Mouse (Mus musculus): ENCODE data around the gene Pex11b.
A peak's percentile ranks its signal among the peaks of the same experiment; 100 is the strongest.

The Pex11b gene

GRCm38 (mm10) chr3:96634928-96635879 lies at the start of gene Pex11b, which contains the start of gene Gm42957:
TSS of gene Pex11b (plus strand) at chr3:96635376.
TSS of gene Gm42957 (plus strand) at chr3:96635474.
- no peaks in the 10 kb centered on the region for H3K9me3 ChIP-seq (ENCODE audit: low read length)
- TF ChIP-seq POU5F1 (IDR thresholded peaks at IDR 0.05; ENCODE audit: borderline replicate concordance, low read length) = no peak
- no peak for TF ChIP-seq NANOG (IDR thresholded peaks at IDR 0.05; ENCODE audit: borderline replicate concordance, low read length)
- TF ChIP-seq CTCF (conservative IDR thresholded peaks at IDR 0.05; ENCODE audit: low read length) = no peak
- H3K4me1 ChIP-seq (replicated peaks; ENCODE audit: low read depth, low read length) = peaks cover 65% of the 10 kb centered on the region
- H3K4me3 ChIP-seq (replicated peaks; ENCODE audit: low read length) = peak within 1 kb of the TSS; percentile 93
- peaks cover 63% of the 10 kb centered on the region for H3K36me3 ChIP-seq (ENCODE audit: insufficient read depth, low read length)
- no peaks in the 10 kb centered on the region for H3K27me3 ChIP-seq (ENCODE audit: insufficient read depth, low read length)

GRCm38 (mm10) chr3:96590657-96591056 lies 44.5 kb upstream of the Pex11b start:
- Histone ChIP-seq H3K4me3 (replicated peaks; ENCODE audit: low read length) (no peak overlapping the region), H3K4me1 (replicated peaks; ENCODE audit: low read depth, low read length) (peaks cover 69% of the 10 kb centered on the region), H3K27me3 (ENCODE audit: insufficient read depth, low read length) (peaks cover 3% of the 10 kb centered on the region), H3K36me3 (ENCODE audit: insufficient read depth, low read length) (peaks cover 15% of the 10 kb centered on the region), H3K9me3 (ENCODE audit: low read length) (peaks cover 4% of the 10 kb centered on the region)
- TF ChIP-seq CTCF (conservative IDR thresholded peaks at IDR 0.05; ENCODE audit: low read length) = no peak
- no peak for TF ChIP-seq POU5F1 (IDR thresholded peaks at IDR 0.05; ENCODE audit: borderline replicate concordance, low read length)
- TF ChIP-seq NANOG (IDR thresholded peaks at IDR 0.05; ENCODE audit: borderline replicate concordance, low read length) = no peak

- Histone ChIP-seq H3K9me3 (ENCODE audit: low read length) (no peaks in the 10 kb centered on the region), H3K4me1 (replicated peaks; ENCODE audit: low read depth, low read length) (peaks cover 81% of the 10 kb centered on the region), H3K4me3 (replicated peaks; ENCODE audit: low read length) (peak overlapping the region; percentile 86), H3K27me3 (ENCODE audit: insufficient read depth, low read length) (peaks cover 30% of the 10 kb centered on the region), H3K36me3 (ENCODE audit: insufficient read depth, low read length) (peaks cover 8% of the 10 kb centered on the region)
- TF ChIP-seq POU5F1 (IDR thresholded peaks at IDR 0.05; ENCODE audit: borderline replicate concordance, low read length) (no peak), CTCF (conservative IDR thresholded peaks at IDR 0.05; ENCODE audit: low read length) (no peak), NANOG (IDR thresholded peaks at IDR 0.05; ENCODE audit: borderline replicate concordance, low read length) (no peak)
Observed at GRCm38 (mm10) chr3:96593374-96593773, 41.8 kb upstream of the Pex11b start.

GRCm38 (mm10) chr3:96593790-96594560 lies 41.2 kb upstream of the Pex11b start, which contains the start of gene Polr3gl:
TSS of gene Polr3gl (minus strand) at chr3:96594181.
- H3K27me3 ChIP-seq (ENCODE audit: insufficient read depth, low read length) = peaks cover 36% of the 10 kb centered on the region
- peak within 1 kb of the TSS; percentile 86 for H3K4me3 ChIP-seq (replicated peaks; ENCODE audit: low read length)
- peaks cover 8% of the 10 kb centered on the region for H3K36me3 ChIP-seq (ENCODE audit: insufficient read depth, low read length)
- H3K4me1 ChIP-seq (replicated peaks; ENCODE audit: low read depth, low read length) = peaks cover 82% of the 10 kb centered on the region
- TF ChIP-seq CTCF (conservative IDR thresholded peaks at IDR 0.05; ENCODE audit: low read length) (no peak), NANOG (IDR thresholded peaks at IDR 0.05; ENCODE audit: borderline replicate concordance, low read length) (no peak), POU5F1 (IDR thresholded peaks at IDR 0.05; ENCODE audit: borderline replicate concordance, low read length) (no peak)
- H3K9me3 ChIP-seq (ENCODE audit: low read length) = no peaks in the 10 kb centered on the region

GRCm38 (mm10) chr3:96594851-96595250 lies 40.3 kb upstream of the Pex11b start:
- Histone ChIP-seq H3K4me1 (replicated peaks; ENCODE audit: low read depth, low read length) (peaks cover 84% of the 10 kb centered on the region), H3K4me3 (replicated peaks; ENCODE audit: low read length) (no peak overlapping the region), H3K36me3 (ENCODE audit: insufficient read depth, low read length) (peaks cover 3% of the 10 kb centered on the region), H3K9me3 (ENCODE audit: low read length) (no peaks in the 10 kb centered on the region), H3K27me3 (ENCODE audit: insufficient read depth, low read length) (peaks cover 42% of the 10 kb centered on the region)
- TF ChIP-seq NANOG (IDR thresholded peaks at IDR 0.05; ENCODE audit: borderline replicate concordance, low read length) = no peak
- no peak for TF ChIP-seq POU5F1 (IDR thresholded peaks at IDR 0.05; ENCODE audit: borderline replicate concordance, low read length)
- no peak for TF ChIP-seq CTCF (conservative IDR thresholded peaks at IDR 0.05; ENCODE audit: low read length)

- Histone ChIP-seq H3K4me3 (replicated peaks; ENCODE audit: low read length) (peak overlapping the region; percentile 81), H3K4me1 (replicated peaks; ENCODE audit: low read depth, low read length) (peaks cover 86% of the 10 kb centered on the region), H3K27me3 (ENCODE audit: insufficient read depth, low read length) (peaks cover 42% of the 10 kb centered on the region), H3K36me3 (ENCODE audit: insufficient read depth, low read length) (no peaks in the 10 kb centered on the region), H3K9me3 (ENCODE audit: low read length) (no peaks in the 10 kb centered on the region)
- no peak for TF ChIP-seq NANOG (IDR thresholded peaks at IDR 0.05; ENCODE audit: borderline replicate concordance, low read length)
- TF ChIP-seq CTCF (conservative IDR thresholded peaks at IDR 0.05; ENCODE audit: low read length) = no peak
- no peak for TF ChIP-seq POU5F1 (IDR thresholded peaks at IDR 0.05; ENCODE audit: borderline replicate concordance, low read length)
Observed at GRCm38 (mm10) chr3:96595661-96596060, 39.5 kb upstream of the Pex11b start.

- Histone ChIP-seq H3K27me3 (ENCODE audit: insufficient read depth, low read length) (peaks cover 42% of the 10 kb centered on the region), H3K4me1 (replicated peaks; ENCODE audit: low read depth, low read length) (peaks cover 83% of the 10 kb centered on the region), H3K9me3 (ENCODE audit: low read length) (no peaks in the 10 kb centered on the region), H3K4me3 (replicated peaks; ENCODE audit: low read length) (peak within 1 kb of the TSS; percentile 81), H3K36me3 (ENCODE audit: insufficient read depth, low read length) (no peaks in the 10 kb centered on the region)
- no peak for TF ChIP-seq CTCF (conservative IDR thresholded peaks at IDR 0.05; ENCODE audit: low read length)
- TF ChIP-seq POU5F1 (IDR thresholded peaks at IDR 0.05; ENCODE audit: borderline replicate concordance, low read length) = no peak
- TF ChIP-seq NANOG (IDR thresholded peaks at IDR 0.05; ENCODE audit: borderline replicate concordance, low read length) = no peak
Observed at GRCm38 (mm10) chr3:96596228-96596707, 38.9 kb upstream of the Pex11b start, which contains the start of gene Ankrd34a. TSS of gene Ankrd34a (plus strand) at chr3:96596636.

GRCm38 (mm10) chr3:96596855-96597254 lies 38.3 kb upstream of the Pex11b start:
- Histone ChIP-seq H3K27me3 (ENCODE audit: insufficient read depth, low read length) (peaks cover 45% of the 10 kb centered on the region), H3K4me1 (replicated peaks; ENCODE audit: low read depth, low read length) (peaks cover 83% of the 10 kb centered on the region)
- no peak for TF ChIP-seq NANOG (IDR thresholded peaks at IDR 0.05; ENCODE audit: borderline replicate concordance, low read length)
- no peak for TF ChIP-seq POU5F1 (IDR thresholded peaks at IDR 0.05; ENCODE audit: borderline replicate concordance, low read length)
- TF ChIP-seq CTCF (conservative IDR thresholded peaks at IDR 0.05; ENCODE audit: low read length) = no peak

More at GRCm38 (mm10) chr3:96596855-96597254, 38.3 kb upstream of the Pex11b start:
- Histone ChIP-seq H3K9me3 (ENCODE audit: low read length) (no peaks in the 10 kb centered on the region), H3K4me3 (replicated peaks; ENCODE audit: low read length) (peak overlapping the region; percentile 81), H3K36me3 (ENCODE audit: insufficient read depth, low read length) (no peaks in the 10 kb centered on the region)

Data from E14TG2a.4 (cell line).